Mouse (Mus musculus): Measurements from ENCODE around the gene Ankrd17.

Ankrd17 gene

GRCm38 (mm10) chr5:90217226-90217625, 149.2 kb downstream of the Ankrd17 start:
- DNase-seq: no peak

- no peak for DNase-seq
Measured at GRCm38 (mm10) chr5:90213356-90213755, 153.0 kb downstream of the Ankrd17 start.

DNA sequence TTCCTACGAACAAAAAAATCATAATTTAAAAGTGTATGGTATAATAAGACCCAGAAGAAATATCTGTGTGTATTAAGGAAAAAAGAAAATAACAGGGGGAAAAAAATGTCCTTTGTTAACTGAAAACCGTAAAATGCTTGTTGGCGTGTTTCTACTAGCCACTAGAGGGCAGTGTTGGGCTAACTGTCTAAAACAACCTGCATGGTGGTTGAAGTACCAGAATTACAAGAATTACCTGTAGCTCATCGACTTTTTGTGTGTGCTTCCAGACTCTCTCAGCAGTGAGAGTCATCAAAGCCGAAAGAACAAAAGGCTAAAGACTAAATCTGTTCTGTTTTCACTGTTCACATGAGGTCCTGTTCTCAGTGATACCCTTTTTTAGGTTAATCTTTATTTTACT, 163.2 kb downstream of the Ankrd17 start:
- DNase-seq: peak in 1 of 2 experiments; percentile 42

- no peak for DNase-seq
Measured at GRCm38 (mm10) chr5:90202447-90203117, 163.8 kb downstream of the Ankrd17 start.

- DNase-seq: no peak
Measured at GRCm38 (mm10) chr5:90199922-90200632, 166.3 kb downstream of the Ankrd17 start.

- peak in 1 of 2 experiments; percentile 59 for DNase-seq
Measured at GRCm38 (mm10) chr5:90194831-90195230, 171.5 kb downstream of the Ankrd17 start.

DNA sequence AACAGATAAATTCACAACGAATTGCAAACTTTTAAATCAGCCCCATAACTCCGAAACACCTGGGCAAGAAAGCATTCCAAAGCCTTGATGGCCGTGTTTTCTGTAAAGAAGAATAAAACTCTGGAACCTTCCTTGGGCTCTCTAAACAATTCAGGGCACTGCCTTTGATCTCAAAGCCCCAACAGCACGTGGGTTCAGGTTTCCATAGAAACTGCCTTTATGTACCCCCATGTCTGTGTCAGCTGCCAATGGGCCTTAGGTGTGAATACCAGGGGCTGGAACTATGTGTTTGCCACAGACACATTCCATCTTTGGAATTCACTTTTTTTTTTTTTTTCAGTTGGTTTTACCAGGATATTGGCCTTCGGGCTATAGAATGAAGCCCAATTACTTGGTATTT, 183.6 kb downstream of the Ankrd17 start:
- no peak for DNase-seq

DNA sequence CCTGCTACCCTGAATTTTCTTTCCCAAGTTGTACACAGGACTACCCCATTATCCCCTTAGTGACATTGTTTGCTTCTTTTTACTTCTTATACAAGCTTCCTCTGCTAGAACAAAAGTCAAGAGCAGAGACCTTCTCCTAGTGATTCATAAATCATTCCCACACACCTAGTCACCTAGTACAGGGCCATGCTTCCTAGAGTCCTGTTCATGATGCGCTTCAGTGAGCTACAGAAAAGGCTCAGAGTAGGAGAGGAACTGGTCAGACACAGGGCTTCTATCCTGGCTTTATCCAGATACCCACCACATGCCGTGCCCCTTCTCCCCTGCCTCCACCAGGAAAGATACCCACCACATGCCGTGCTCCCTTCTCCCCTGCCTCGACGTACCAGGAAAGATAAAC, 187.3 kb downstream of the Ankrd17 start:
- DNase-seq: no peak

- no peak for DNase-seq
Measured at GRCm38 (mm10) chr5:90178116-90178515, 188.3 kb downstream of the Ankrd17 start.
